Mouse (Mus musculus) frontal cortex, adult (tissue): Measurements from ENCODE around the gene Ptms.

ENCODE experiments used
- ATAC-seq: cut with Nextera tagmentation; 2 replicates; pipeline ENCODE4 v1.9.2; 2017; ENCODE audit warnings: mild to moderate bottlenecking, moderate library complexity, mixed read lengths; ENCODE audit not compliant: low TSS enrichment

Ptms gene

GRCm38 (mm10) chr6:124919695-124920317 is at the start of gene Ptms:
Gene Ptms (minus strand): TSS chr6:124920103.
- ATAC-seq, result peak; percentile 60

- no peak for ATAC-seq
Measured at GRCm38 (mm10) chr6:124967766-124968165, 47.9 kb upstream of the Ptms start.

DNA sequence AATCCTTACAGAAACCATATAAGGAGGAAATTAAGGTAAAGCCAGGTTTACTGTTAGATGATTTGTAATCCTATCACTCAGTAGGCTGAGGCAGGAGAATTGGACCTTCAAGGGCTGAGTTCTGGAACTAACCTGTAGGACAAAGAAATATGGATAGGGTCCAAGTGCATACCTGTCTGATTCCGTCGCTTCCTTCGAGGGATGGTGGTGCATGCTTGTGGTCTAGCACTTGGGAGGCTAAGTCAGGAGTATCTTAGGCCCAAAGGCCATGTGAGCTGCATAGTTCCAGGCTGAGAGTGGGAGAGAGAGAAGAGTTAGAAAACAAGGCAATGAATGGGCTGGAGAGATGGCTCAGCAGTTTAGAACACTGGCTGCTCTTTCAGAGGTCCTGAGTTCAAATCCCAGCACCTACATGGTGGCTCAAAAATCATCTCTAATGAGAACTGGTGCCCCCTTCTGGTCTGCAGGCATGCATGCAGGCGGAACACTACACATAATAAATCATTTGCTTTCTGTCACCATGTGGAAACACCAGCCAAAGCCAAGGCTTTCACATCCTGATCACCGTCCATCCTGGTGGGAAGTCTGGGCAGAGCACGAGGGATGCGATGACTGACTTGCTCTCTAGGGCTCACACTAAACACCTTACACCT is 46.7 kb upstream of the Ptms start:
- no peak for ATAC-seq

GRCm38 (mm10) chr6:124965747-124966146 is 45.8 kb upstream of the Ptms start:
- ATAC-seq, result no peak

- peak; percentile 97 for ATAC-seq
Measured at GRCm38 (mm10) chr6:124965088-124965719, 45.3 kb upstream of the Ptms start, which contains the start of gene Cops7a. Gene Cops7a (minus strand): TSS chr6:124965538.

DNA sequence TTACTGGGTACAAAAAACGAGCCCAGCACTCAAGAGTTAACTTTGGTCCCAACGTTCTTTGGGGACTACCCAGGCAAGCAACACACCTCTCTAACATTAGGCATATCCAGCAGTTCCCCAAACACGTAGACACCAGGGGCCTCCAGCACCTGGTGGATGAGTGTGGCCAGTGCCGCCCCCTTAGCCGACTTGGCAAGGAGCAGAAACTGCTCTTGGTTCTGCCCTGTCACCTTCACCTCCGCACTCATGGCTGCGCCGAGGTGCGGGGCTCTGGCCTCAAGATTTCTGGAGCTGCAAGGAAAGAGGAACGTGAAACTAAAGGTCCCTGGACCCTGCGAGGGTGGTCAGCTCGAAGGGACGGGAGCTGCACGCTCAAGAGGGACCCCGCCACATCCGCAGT is 44.7 kb upstream of the Ptms start:
- no peak for ATAC-seq

- no peak for ATAC-seq
Measured at GRCm38 (mm10) chr6:124961021-124961420, 41.1 kb upstream of the Ptms start.

- no peak for ATAC-seq
Measured at GRCm38 (mm10) chr6:124959960-124960359, 40.1 kb upstream of the Ptms start.

DNA sequence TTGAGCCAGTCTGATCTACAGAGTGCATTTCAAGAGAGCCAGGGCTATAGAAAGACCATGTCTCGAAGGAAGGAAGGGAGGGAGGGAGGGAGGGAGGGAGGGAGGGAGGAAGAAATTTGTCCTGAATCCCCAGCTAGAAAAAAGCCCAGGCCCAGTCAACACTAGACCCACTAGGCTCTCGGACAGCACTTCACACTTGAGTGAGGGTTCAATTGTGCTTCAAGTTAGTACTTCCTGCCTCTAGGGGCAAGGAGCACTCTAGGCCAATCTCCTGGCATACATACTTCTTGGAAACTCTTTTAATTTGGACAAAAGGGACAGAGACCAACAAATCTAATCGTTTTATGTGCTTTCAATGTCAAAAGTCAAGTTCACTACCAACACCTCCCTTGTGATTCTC is 38.2 kb upstream of the Ptms start:
- no peak for ATAC-seq

- ATAC-seq, result no peak
Measured at GRCm38 (mm10) chr6:124955212-124955611, 35.3 kb upstream of the Ptms start.

- no peak for ATAC-seq
Measured at GRCm38 (mm10) chr6:124953991-124954715, 34.2 kb upstream of the Ptms start.

- no peak for ATAC-seq
Measured at GRCm38 (mm10) chr6:124943526-124943925, 23.6 kb upstream of the Ptms start.

GRCm38 (mm10) chr6:124941679-124942078 is 21.8 kb upstream of the Ptms start:
- no peak for ATAC-seq

- ATAC-seq, result no peak
Measured at GRCm38 (mm10) chr6:124938554-124938953, 18.7 kb upstream of the Ptms start.

DNA sequence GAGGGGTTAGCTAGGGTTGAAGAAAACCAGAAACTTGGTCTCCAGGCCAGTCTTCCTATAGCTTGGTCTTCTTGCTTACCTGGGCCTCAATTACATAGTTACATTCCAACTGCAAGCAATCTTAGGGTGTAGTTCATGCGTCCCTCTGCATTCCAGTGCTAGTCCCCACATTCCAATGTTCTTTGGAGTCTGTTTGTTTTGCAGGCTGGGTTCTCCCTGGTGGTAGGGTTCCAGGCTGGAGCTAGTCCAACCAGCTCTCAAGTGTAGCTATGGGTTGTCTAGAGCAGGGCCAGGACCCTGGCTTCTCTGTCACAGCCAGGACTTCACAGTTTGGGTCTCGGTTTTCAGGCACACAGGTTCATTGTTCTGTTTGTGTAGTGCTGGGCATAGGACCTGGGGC is 17.6 kb upstream of the Ptms start:
- ATAC-seq, result no peak

- peak; percentile 47; the same call in 1 of the 2 replicates for ATAC-seq
Measured at GRCm38 (mm10) chr6:124936681-124937080, 16.8 kb upstream of the Ptms start.

GRCm38 (mm10) chr6:124934670-124935069 is 14.8 kb upstream of the Ptms start:
- no peak for ATAC-seq

DNA sequence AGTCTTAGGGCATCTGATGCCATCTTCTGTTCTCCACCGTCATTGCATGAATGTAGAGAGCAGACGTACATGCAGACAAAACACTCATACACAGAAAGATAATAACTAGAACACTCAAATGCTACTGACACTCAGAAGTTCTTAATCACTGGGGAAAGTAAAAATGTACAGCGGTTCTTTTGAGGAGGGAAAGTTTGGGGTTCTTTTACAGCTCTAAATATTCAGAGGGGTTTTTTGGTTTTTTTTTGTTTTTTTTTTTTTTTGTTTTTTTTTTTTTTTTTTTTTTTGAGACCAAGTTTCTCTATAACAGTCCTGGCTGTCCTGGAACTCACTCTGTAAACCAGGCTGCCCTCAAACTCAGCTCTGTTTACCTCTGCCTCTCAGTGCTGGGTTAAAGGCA is 13.2 kb upstream of the Ptms start:
- no peak for ATAC-seq

GRCm38 (mm10) chr6:124932314-124932695 is 12.4 kb upstream of the Ptms start:
- ATAC-seq, result no peak

- ATAC-seq, result peak; percentile 22; the same call in 1 of the 2 replicates
Measured at GRCm38 (mm10) chr6:124931525-124932313, 11.8 kb upstream of the Ptms start.

DNA sequence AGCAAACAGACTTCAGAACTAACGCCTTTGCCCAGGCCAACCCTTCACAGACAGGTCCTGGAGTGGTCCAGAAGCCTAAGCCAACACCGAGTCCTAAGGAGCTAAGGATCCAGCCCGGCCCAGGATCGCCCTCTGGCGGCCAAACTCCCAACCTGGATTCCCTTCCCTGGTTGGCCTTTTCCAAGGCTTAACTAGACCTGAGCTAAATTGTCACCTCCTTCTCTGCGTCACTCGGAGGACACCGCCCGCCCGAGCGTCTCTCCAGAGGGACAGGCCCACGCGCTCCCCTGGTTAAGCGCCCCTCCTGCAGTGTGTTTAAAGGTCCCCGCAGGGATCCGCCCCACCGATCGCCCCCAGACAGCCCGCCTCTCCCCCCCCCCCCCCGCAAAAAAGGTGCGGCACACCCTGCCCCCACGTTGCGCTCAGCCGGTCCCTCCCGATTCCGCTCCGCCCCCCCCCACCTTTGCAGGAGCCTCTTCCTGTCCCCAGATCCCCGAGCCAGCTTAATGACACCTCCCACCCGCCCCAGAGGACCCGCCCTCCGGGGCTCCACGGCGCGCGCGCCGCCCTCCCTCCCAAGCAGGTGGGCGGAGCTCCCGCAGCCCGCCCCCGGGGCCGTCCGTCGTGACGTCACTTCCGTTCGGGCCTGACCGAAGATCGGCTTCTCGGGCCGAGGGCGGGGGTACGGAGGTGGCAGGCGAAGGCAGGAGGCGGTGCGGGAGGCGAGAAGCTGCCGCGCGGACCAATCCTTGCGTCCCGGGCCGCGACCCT is 11.0 kb upstream of the Ptms start, which contains the start of gene Mlf2:
Gene Mlf2, plus strand, starts transcription at position 633 of the 771 bp plus-strand sequence.
- peak; percentile 87 for ATAC-seq
